Mouse (Mus musculus) lung, postnatal 0 days (tissue): ENCODE data around the gene Arid1a. TPM values are rescaled to one million over a fixed set of nuclear protein-coding genes. Genes with fewer than 3 reads are reported as not detected.
A peak's percentile ranks its signal among the peaks of the same experiment; 100 is the strongest.

Source experiments
- ATAC-seq: fragments of 200-750 bp; cut with Nextera tagmentation; 2 replicates; pipeline ENCODE4 v1.8.0; 2017; ENCODE audit warnings: moderate library complexity
- DNase-seq: peaks from one replicate; pipeline ENCODE4 v3.0.0-alpha.2; 2016; ENCODE audit warnings: low spot score
- H3K27ac ChIP-seq: fragments of 300-500 bp; sonication (generic); 2 replicates; pipeline ENCODE4 v1.5.1; 2014; ENCODE audit warnings: antibody characterized with exemption, mild to moderate bottlenecking, low read length, mixed read lengths
- H3K27me3 ChIP-seq: fragments of 300-500 bp; sonication (generic); replicated peaks from 2 replicates; pipeline ENCODE4 v1.6.1; 2014; ENCODE audit warnings: low read length, mixed read lengths; ENCODE audit not compliant: insufficient read depth
- H3K36me3 ChIP-seq: fragments of 300-500 bp; sonication (generic); 2 replicates; pipeline ENCODE4 v1.6.1; 2014; ENCODE audit warnings: low read length, mixed read lengths; ENCODE audit not compliant: insufficient read depth
- H3K4me1 ChIP-seq: fragments of 300-500 bp; sonication (generic); 2 replicates; pipeline ENCODE4 v1.6.1; 2014; ENCODE audit warnings: antibody characterized with exemption, low read depth, low read length, mixed read lengths; ENCODE audit not compliant: insufficient read depth
- H3K4me2 ChIP-seq: fragments of 300-500 bp; sonication (generic); replicated peaks from 2 replicates; pipeline ENCODE4 v1.6.1; 2014; ENCODE audit warnings: low read depth, mild to moderate bottlenecking, low read length, moderate library complexity, mixed read lengths
- H3K4me3 ChIP-seq: fragments of 300-500 bp; sonication (generic); 2 replicates; pipeline ENCODE4 v1.5.1; 2014; ENCODE audit warnings: low read depth, low read length
- H3K9ac ChIP-seq: fragments of 300-500 bp; sonication (generic); replicated peaks from 2 replicates; pipeline ENCODE4 v1.6.1; 2014; ENCODE audit warnings: low read depth, mild to moderate bottlenecking
- H3K9me3 ChIP-seq: fragments of 300-500 bp; sonication (generic); 2 replicates; pipeline ENCODE4 v1.6.1; 2016; ENCODE audit warnings: low read length, mixed read lengths
- CTCF ChIP-seq: IDR thresholded peaks from 2 replicates; pipeline ENCODE4 v1.5.1; 2016; ENCODE audit warnings: antibody characterized with exemption, mild to moderate bottlenecking
- EP300 ChIP-seq: IDR thresholded peaks from 2 replicates; pipeline ENCODE4 v1.6.1; 2016; ENCODE audit warnings: antibody characterized with exemption, mild to moderate bottlenecking, control low read depth
- WGBS: fragments of 180-500 bp; shearing (Covaris S2); extraction: QIAGEN DNeasy Blood & Tissue Kit; methylation state at CpG from one replicate; pipeline ENCODE4 v1.1.7; 2014; 5-methylcytosine and 5-hydroxymethylcytosine counted together
- polyA plus RNA-seq: library from polyadenylated mRNA; unstranded; fragments of >200 nt; fragmentation: Nextera tagmentation; extraction: Ambion mirVana; gene quantifications from 2 replicates; pipeline ENCODE4 v1.2.1, GENCODE M21; 2015

The Arid1a gene
- polyA plus RNA-seq, 1 experiment from 2014 or later, result 13.7 TPM

DNA sequence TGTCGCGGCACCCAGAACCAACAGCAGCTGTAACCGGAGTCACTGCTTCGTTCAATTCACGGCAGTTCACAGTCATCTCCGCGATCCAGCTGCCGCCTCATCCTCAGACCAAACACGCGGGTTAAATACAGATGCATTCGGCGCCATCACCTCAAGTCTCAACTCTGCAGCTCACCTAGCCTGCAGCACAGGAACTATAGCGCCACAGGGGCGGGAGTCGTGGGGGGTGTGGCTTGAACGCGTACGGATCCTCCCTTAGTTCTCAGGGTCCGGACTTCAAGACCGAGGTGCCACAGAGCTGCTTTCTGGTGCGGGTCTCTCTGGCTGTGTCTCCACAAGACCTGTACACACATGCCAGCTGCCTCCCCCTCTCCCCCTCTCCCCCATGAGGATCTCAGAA lies 110.9 kb downstream of the Arid1a start:
- no peak overlapping the region for H3K9ac ChIP-seq
- no peaks in the 10 kb centered on the region for H3K4me1 ChIP-seq
- ATAC-seq (no peak), DNase-seq (no peak)
- peaks cover 4% of the 10 kb centered on the region; the same call in 1 of the 2 replicates for H3K9me3 ChIP-seq
- H3K4me3 ChIP-seq, result no peak overlapping the region
- WGBS, result 34% methylated on average over 21 of the region's 21 CpGs
- H3K36me3 ChIP-seq, result no peaks in the 10 kb centered on the region
- H3K27me3 ChIP-seq, result no peaks in the 10 kb centered on the region
- no peak overlapping the region for H3K4me2 ChIP-seq
- no peak overlapping the region for H3K27ac ChIP-seq
- TF ChIP-seq EP300, result no peak
- TF ChIP-seq CTCF, result no peak

GRCm38 (mm10) chr4:133645195-133645594 lies 111.4 kb downstream of the Arid1a start:
- peaks cover 4% of the 10 kb centered on the region; the same call in 1 of the 2 replicates for H3K9me3 ChIP-seq
- H3K27me3 ChIP-seq, result no peaks in the 10 kb centered on the region
- DNase-seq (no peak), ATAC-seq (no peak)
- no peak overlapping the region for H3K9ac ChIP-seq
- H3K4me3 ChIP-seq, result no peak overlapping the region
- TF ChIP-seq EP300 (no peak), CTCF (peak; percentile 48)
- no peak overlapping the region for H3K27ac ChIP-seq
- no peaks in the 10 kb centered on the region for H3K36me3 ChIP-seq
- no peaks in the 10 kb centered on the region for H3K4me1 ChIP-seq
- no peak overlapping the region for H3K4me2 ChIP-seq
- WGBS, result 88% methylated on average over 3 of the region's 3 CpGs

- H3K27ac ChIP-seq, result no peak overlapping the region
- H3K4me1 ChIP-seq, result peaks cover 6% of the 10 kb centered on the region; the same call in 1 of the 2 replicates
- no peak overlapping the region for H3K4me2 ChIP-seq
Observed at GRCm38 (mm10) chr4:133634043-133634410, 122.5 kb downstream of the Arid1a start.

GRCm38 (mm10) chr4:133633332-133634042 lies 123.1 kb downstream of the Arid1a start:
- Histone ChIP-seq H3K36me3 (no peaks in the 10 kb centered on the region), H3K27me3 (no peaks in the 10 kb centered on the region), H3K9me3 (no peaks in the 10 kb centered on the region), H3K9ac (peak overlapping the region; percentile 86), H3K4me1 (peaks cover 6% of the 10 kb centered on the region; the same call in 1 of the 2 replicates), H3K27ac (peak overlapping the region; percentile 82), H3K4me2 (peak overlapping the region; percentile 88), H3K4me3 (peak overlapping the region; percentile 63)
- WGBS, result 17% methylated on average over 16 of the region's 47 CpGs
- ATAC-seq (peak; percentile 89), DNase-seq (peak; percentile 89)
- peak; percentile 81 for TF ChIP-seq CTCF
- no peak for TF ChIP-seq EP300

More at GRCm38 (mm10) chr4:133634043-133634410, 122.5 kb downstream of the Arid1a start:
- H3K9me3 ChIP-seq, result no peaks in the 10 kb centered on the region
- ATAC-seq (no peak), DNase-seq (no peak)
- no peak overlapping the region for H3K9ac ChIP-seq
- WGBS, result 74% methylated on average over 5 of the region's 5 CpGs
- no peak overlapping the region for H3K4me3 ChIP-seq
- no peak for TF ChIP-seq CTCF
- no peak for TF ChIP-seq EP300
- no peaks in the 10 kb centered on the region for H3K27me3 ChIP-seq
- no peaks in the 10 kb centered on the region for H3K36me3 ChIP-seq

DNA sequence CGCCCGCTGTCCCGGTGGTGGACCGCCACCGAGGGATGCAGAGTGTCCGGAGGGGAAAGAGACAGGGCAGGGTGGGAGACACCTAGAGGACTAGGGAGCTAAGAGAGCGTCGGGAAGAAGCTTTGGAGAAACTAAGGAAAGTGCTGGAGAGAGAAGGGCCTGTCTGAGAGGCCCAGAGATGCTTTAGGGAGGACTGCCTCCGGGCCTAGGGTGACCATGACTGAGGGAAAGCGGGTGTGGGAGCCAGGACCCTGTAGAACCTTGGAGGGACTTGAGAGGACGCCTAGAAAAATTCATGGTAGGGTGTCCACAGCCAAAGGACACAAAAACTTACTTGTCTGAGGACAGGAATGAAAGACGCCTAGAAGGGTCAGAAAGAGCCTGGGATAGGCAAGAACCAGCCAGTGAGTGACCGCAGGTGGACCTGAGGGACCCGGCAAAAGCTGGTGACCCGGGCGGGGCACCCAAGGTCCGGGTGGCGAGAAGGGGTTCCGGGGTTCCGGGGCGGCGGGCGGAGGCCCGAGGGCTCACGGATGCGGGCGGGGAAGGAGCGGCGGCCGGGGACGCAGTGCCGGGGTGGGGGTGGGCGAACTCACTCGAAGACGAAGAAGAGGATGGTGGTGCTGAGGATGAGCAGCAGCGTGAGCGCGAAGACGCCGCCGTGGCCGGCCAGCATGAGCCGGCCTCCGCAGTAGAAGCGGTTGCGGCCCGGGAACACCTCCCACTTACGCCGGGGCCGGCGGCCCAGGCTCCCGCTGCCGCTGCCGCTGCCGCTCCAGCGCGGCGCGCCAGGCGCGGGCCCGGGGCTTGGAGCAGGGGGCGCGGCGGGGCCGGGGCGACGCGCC lies 123.9 kb downstream of the Arid1a start:
- peaks cover 6% of the 10 kb centered on the region; the same call in 1 of the 2 replicates for H3K4me1 ChIP-seq
- WGBS, result 1% methylated on average over 41 of the region's 69 CpGs
- peak overlapping the region; percentile 63 for H3K4me3 ChIP-seq
- ATAC-seq (peak; percentile 61), DNase-seq (peak; percentile 58)
- H3K36me3 ChIP-seq, result no peaks in the 10 kb centered on the region
- peak overlapping the region; percentile 88 for H3K4me2 ChIP-seq
- TF ChIP-seq EP300 (no peak), CTCF (0 out of 2 replicates have a peak, but pooled peaks have one; percentile 5)
- H3K27ac ChIP-seq, result peak overlapping the region; percentile 82
- no peaks in the 10 kb centered on the region for H3K27me3 ChIP-seq
- peak overlapping the region; percentile 86 for H3K9ac ChIP-seq
- H3K9me3 ChIP-seq, result no peaks in the 10 kb centered on the region

DNA sequence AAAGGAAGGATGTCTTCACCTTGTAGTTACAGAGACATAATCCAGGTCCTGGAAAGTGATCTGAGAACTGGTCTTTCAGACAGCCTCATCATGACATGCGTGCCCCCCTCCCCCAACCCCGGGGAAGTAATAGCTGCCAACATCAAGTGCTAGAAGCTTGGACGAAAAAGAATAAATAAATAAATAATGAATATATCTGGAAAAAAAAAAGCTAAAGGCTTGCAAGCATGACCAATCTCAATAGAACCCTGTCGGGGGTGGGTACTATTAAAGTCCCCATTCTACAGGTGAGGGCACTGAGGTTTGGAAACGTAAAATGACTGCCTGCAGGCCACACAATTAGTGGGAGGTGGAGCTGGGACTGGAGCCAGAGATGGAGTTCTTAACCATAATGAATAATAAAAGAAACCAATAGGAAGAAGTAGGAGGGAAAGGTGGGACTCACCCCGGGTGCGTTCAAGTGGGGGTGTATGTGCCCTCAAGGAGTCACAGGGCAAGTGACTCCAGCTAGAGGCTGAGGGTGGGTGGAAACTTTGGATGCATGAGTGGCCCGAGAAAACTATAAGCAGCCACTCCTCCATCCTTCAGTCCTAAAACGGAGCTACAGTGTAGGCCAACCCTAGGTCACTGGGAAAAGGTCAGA lies 124.7 kb downstream of the Arid1a start:
- 26% methylated on average over 9 of the region's 9 CpGs for WGBS
- Histone ChIP-seq H3K4me2 (peak overlapping the region; percentile 88), H3K4me3 (peak overlapping the region; percentile 63), H3K36me3 (no peaks in the 10 kb centered on the region), H3K27ac (peak overlapping the region; percentile 82), H3K27me3 (no peaks in the 10 kb centered on the region), H3K4me1 (peaks cover 6% of the 10 kb centered on the region; the same call in 1 of the 2 replicates), H3K9me3 (no peaks in the 10 kb centered on the region), H3K9ac (peak overlapping the region; percentile 86; the same call in 1 of the 2 replicates)
- ATAC-seq (peak; percentile 29), DNase-seq (peak; percentile 62)
- TF ChIP-seq CTCF (no peak), EP300 (0 out of 2 replicates have a peak, but pooled peaks have one; percentile 6)
